Mouse (Mus musculus) midbrain, embryonic 14.5 days (tissue): Measurements from ENCODE around the gene Gm36210. TPM values are rescaled to one million over a fixed set of nuclear protein-coding genes. Genes with fewer than 3 reads are reported as not detected.

Source experiments
- ATAC-seq: fragments of 200-750 bp; cut with Nextera tagmentation; 2 replicates; pipeline ENCODE4 v1.8.0; 2017; ENCODE audit warnings: moderate number of reproducible peaks, moderate library complexity; ENCODE audit not compliant: low FRiP score, low TSS enrichment
- DNase-seq: peaks from one replicate; pipeline ENCODE4 v3.0.0-alpha.2; 2015
- H3K27ac ChIP-seq: fragments of 300-500 bp; sonication (generic); replicated peaks from 2 replicates; pipeline ENCODE4 v1.5.1; 2014; ENCODE audit warnings: mild to moderate bottlenecking, low read depth, low read length, moderate library complexity
- H3K27me3 ChIP-seq: fragments of 300-500 bp; sonication (generic); 2 replicates; pipeline ENCODE4 v1.6.1; 2014; ENCODE audit warnings: low read length, control low read depth, mixed read lengths; ENCODE audit not compliant: control insufficient read depth, insufficient read depth
- H3K36me3 ChIP-seq: fragments of 300-500 bp; sonication (generic); 2 replicates; pipeline ENCODE4 v1.6.1; 2014; ENCODE audit warnings: low read length, control low read depth; ENCODE audit not compliant: control insufficient read depth, insufficient read depth
- H3K4me1 ChIP-seq: fragments of 300-500 bp; sonication (generic); 2 replicates; pipeline ENCODE4 v1.6.1; 2014; ENCODE audit warnings: mild to moderate bottlenecking, antibody characterized with exemption, low read length, control low read depth; ENCODE audit not compliant: control insufficient read depth, insufficient read depth
- H3K4me2 ChIP-seq: fragments of 300-500 bp; sonication (generic); 2 replicates; pipeline ENCODE4 v1.6.1; 2014; ENCODE audit warnings: mild to moderate bottlenecking, low read length, moderate library complexity
- H3K4me3 ChIP-seq: fragments of 300-500 bp; sonication (generic); replicated peaks from 2 replicates; pipeline ENCODE4 v1.5.1; 2014; ENCODE audit warnings: low read depth, low read length
- H3K9ac ChIP-seq: fragments of 300-500 bp; sonication (generic); replicated peaks from 2 replicates; pipeline ENCODE4 v1.6.1; 2014; ENCODE audit warnings: mild to moderate bottlenecking, low read length, moderate library complexity
- H3K9me3 ChIP-seq: fragments of 300-500 bp; sonication (generic); 2 replicates; pipeline ENCODE4 v1.6.1; 2016; ENCODE audit warnings: low read length, control low read depth, mixed read lengths; ENCODE audit not compliant: control insufficient read depth
- WGBS: fragments of 180-500 bp; shearing (Covaris S2); extraction: QIAGEN DNeasy Blood & Tissue Kit; methylation state at CpG from one replicate; pipeline ENCODE4 v1.1.7; 2014; 5-methylcytosine and 5-hydroxymethylcytosine counted together
- polyA plus RNA-seq: library from polyadenylated mRNA; unstranded; fragments of >200 nt; fragmentation: Nextera tagmentation; extraction: Ambion mirVana; gene quantifications from 2 replicates; pipeline ENCODE4 v1.2.1, GENCODE M21; 2014

Gene Gm36210
- polyA plus RNA-seq, 1 experiment from 2014 or later = 0.55 TPM

DNA sequence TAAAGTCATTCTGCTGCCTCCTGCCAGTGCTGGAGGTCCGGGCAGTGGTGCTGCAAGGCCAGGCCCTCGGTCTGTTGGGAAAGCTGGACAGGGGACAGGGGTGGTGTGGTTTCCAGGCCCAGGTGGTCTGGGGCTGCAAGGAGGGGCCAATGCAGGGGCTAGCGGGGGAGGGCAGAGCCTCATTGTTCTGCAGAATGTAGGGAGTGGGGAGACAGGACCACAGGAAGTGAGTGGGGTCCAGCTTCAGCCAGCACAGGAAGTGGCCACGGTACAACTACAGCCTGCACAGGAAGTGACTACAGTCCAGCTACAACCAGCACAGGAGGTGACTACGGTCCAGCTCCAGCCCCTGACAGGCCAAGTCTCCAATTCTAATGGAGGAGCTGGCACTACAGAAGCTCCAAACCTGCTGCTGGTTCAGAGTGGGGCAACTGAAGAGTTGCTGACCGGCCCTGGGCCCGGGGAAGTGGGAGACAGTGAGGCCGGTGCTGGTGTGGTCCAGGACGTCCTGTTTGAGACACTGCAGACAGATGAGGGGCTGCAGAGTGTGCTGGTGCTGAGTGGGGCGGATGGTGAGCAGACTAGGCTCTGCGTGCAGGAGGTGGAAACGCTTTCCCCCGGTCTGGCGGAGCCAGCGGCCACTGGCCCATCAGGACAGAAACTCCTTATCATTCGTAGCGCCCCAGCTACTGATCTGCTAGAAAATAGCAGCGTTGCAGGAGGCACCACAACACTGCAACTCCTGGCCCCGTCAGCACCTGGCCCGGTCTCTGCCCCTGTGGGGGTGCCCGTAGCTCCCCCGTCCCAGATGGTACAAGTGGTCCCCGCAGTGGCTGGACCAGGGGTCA, 14.9 kb upstream of the Gm36210 start:
- no peak overlapping the region for H3K4me3 ChIP-seq
- H3K4me2 ChIP-seq = peak overlapping the region; percentile 91
- H3K27me3 ChIP-seq = no peaks in the 10 kb centered on the region
- 56% methylated on average over 23 of the region's 23 CpGs for WGBS
- ATAC-seq = no peak
- H3K27ac ChIP-seq = peak overlapping the region; percentile 98
- peak overlapping the region; percentile 68; the same call in 1 of the 2 replicates for H3K9ac ChIP-seq
- no peaks in the 10 kb centered on the region for H3K9me3 ChIP-seq
- no peak for DNase-seq
- peaks cover 33% of the 10 kb centered on the region for H3K36me3 ChIP-seq
- H3K4me1 ChIP-seq = peaks cover 59% of the 10 kb centered on the region

GRCm38 (mm10) chr7:4920496-4920895, 14.2 kb upstream of the Gm36210 start:
- Histone ChIP-seq H3K27me3 (no peaks in the 10 kb centered on the region), H3K4me3 (no peak overlapping the region), H3K9me3 (no peaks in the 10 kb centered on the region), H3K4me1 (peaks cover 54% of the 10 kb centered on the region), H3K36me3 (peaks cover 33% of the 10 kb centered on the region), H3K27ac (peak overlapping the region; percentile 98), H3K4me2 (no peak overlapping the region), H3K9ac (no peak overlapping the region; the same call in 1 of the 2 replicates)
- 88% methylated on average over 19 of the region's 19 CpGs for WGBS
- DNase-seq = no peak
- ATAC-seq = no peak

DNA sequence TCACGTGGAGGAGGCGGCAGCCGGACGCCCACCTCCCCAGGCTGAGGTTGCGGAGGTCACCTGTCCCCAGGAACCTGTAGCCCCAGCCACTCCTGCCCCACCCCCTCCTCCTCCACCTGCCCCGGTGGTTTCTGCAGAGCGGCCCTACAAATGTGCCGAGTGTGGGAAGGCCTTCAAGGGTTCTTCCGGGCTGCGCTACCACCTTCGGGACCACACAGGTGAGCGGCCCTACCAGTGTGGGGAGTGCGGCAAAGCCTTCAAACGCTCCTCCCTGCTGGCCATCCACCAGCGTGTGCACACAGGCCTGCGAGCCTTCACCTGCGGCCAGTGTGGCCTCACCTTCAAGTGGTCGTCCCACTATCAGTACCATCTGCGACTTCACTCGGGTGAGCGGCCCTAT, 13.7 kb upstream of the Gm36210 start:
- 92% methylated on average over 21 of the region's 21 CpGs for WGBS
- Histone ChIP-seq H3K36me3 (peaks cover 33% of the 10 kb centered on the region), H3K9me3 (no peaks in the 10 kb centered on the region), H3K27me3 (no peaks in the 10 kb centered on the region), H3K4me2 (no peak overlapping the region), H3K4me3 (no peak overlapping the region), H3K9ac (no peak overlapping the region), H3K27ac (peak overlapping the region; percentile 98; the same call in 1 of the 2 replicates), H3K4me1 (peaks cover 49% of the 10 kb centered on the region)
- DNase-seq (no peak), ATAC-seq (no peak)

DNA sequence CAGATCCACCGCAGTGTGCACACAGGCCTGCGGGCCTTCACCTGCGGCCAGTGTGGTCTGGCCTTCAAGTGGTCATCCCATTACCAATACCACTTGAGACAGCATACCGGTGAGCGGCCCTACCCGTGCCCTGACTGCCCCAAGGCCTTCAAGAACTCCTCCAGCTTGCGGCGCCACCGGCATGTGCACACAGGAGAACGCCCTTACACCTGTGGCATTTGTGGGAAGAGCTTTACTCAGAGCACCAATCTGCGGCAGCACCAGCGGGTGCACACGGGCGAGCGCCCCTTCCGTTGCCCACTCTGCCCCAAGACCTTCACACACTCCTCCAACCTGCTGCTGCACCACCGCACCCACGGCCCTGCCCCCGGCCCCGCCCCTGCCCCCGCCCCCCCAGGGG, 12.8 kb upstream of the Gm36210 start:
- H3K27me3 ChIP-seq = no peaks in the 10 kb centered on the region
- 86% methylated on average over 21 of the region's 21 CpGs for WGBS
- no peak overlapping the region for H3K4me2 ChIP-seq
- H3K9ac ChIP-seq = no peak overlapping the region
- no peak overlapping the region for H3K27ac ChIP-seq
- no peaks in the 10 kb centered on the region for H3K9me3 ChIP-seq
- peaks cover 47% of the 10 kb centered on the region for H3K4me1 ChIP-seq
- H3K4me3 ChIP-seq = no peak overlapping the region
- ATAC-seq (no peak), DNase-seq (no peak)
- peaks cover 33% of the 10 kb centered on the region for H3K36me3 ChIP-seq

GRCm38 (mm10) chr7:4918681-4919080, 12.4 kb upstream of the Gm36210 start:
- H3K9ac ChIP-seq = no peak overlapping the region
- WGBS = 94% methylated on average over 15 of the region's 15 CpGs
- ATAC-seq = no peak
- no peak overlapping the region for H3K27ac ChIP-seq
- H3K4me1 ChIP-seq = peaks cover 43% of the 10 kb centered on the region
- no peaks in the 10 kb centered on the region for H3K9me3 ChIP-seq
- no peak overlapping the region for H3K4me2 ChIP-seq
- H3K4me3 ChIP-seq = no peak overlapping the region
- peaks cover 33% of the 10 kb centered on the region for H3K36me3 ChIP-seq
- H3K27me3 ChIP-seq = no peaks in the 10 kb centered on the region
- no peak for DNase-seq

GRCm38 (mm10) chr7:4917494-4917893, 11.2 kb upstream of the Gm36210 start:
- H3K9me3 ChIP-seq = no peaks in the 10 kb centered on the region
- peaks cover 35% of the 10 kb centered on the region for H3K4me1 ChIP-seq
- no peak overlapping the region for H3K4me2 ChIP-seq
- no peak overlapping the region for H3K4me3 ChIP-seq
- H3K36me3 ChIP-seq = peaks cover 33% of the 10 kb centered on the region
- no peak overlapping the region for H3K9ac ChIP-seq
- ATAC-seq (no peak), DNase-seq (no peak)
- 89% methylated on average over 2 of the region's 2 CpGs for WGBS
- H3K27ac ChIP-seq = no peak overlapping the region
- H3K27me3 ChIP-seq = no peaks in the 10 kb centered on the region

DNA sequence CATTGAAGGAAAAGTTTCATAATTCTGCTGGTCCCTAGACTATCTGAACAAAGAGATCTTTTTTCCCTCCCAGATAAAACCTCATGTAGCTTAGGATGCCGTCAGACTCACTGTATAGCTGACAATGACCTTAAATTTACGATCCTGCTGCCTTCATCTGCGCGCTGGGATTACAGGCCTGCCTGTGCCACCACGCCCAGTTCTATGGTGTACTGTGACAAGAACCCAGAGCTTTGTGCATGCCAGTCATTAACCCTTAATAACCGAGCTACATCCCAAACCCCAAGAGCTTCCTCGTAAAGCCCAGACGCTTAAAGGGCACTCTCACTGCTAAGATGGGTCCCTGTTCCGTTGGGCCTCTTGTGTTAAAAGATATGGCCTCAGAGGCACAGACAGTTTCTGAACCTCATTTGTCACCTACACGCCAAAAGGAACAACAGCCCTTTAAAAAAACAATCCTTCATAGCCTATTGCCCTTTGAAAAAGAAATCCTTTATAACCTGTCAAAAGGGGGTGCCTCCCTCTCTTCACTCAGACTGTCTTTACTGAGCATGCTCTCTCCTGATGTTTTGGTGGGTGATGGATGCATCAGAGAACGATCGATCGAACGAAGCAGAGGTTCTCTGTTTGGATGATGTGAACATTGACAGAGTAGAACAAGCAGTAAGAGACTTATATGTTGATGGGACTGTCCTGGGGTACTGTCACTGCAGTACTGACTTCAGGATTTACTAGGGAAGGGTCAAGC, 9.5 kb upstream of the Gm36210 start:
- peak; percentile 71 for DNase-seq
- Histone ChIP-seq H3K27me3 (no peaks in the 10 kb centered on the region), H3K4me1 (peaks cover 20% of the 10 kb centered on the region)

GRCm38 (mm10) chr7:4915007-4915665, 8.8 kb upstream of the Gm36210 start, which contains the start of gene Zfp628:
TSS of gene Zfp628 (plus strand) at chr7:4915217.
- H3K4me3 ChIP-seq = peak within 1 kb of the TSS; percentile 60
- peak within 1 kb of the TSS; percentile 64 for H3K4me2 ChIP-seq
- H3K27me3 ChIP-seq = no peaks in the 10 kb centered on the region
- H3K27ac ChIP-seq = peak within 1 kb of the TSS; percentile 99
- DNase-seq = peak; percentile 98
- H3K9me3 ChIP-seq = no peaks in the 10 kb centered on the region
- peak; percentile 92 for ATAC-seq
- peaks cover 25% of the 10 kb centered on the region for H3K36me3 ChIP-seq
- under 1% methylated on average over 56 of the region's 56 CpGs for WGBS
- H3K4me1 ChIP-seq = peaks cover 17% of the 10 kb centered on the region
- H3K9ac ChIP-seq = peak within 1 kb of the TSS; percentile 77

More for the DNA sequence above, 9.5 kb upstream of the Gm36210 start:
- Histone ChIP-seq H3K36me3 (peaks cover 32% of the 10 kb centered on the region), H3K9ac (peak overlapping the region; percentile 77), H3K9me3 (no peaks in the 10 kb centered on the region), H3K27ac (peak overlapping the region; percentile 99), H3K4me3 (peak overlapping the region; percentile 60), H3K4me2 (peak overlapping the region; percentile 64)
- ATAC-seq = peak; percentile 53
- WGBS = 17% methylated on average over 14 of the region's 14 CpGs
